Mouse (Mus musculus): ENCODE results near the gene Cd84.
A peak's percentile ranks its signal among the peaks of the same experiment; 100 is the strongest.

Cd84 gene

DNA sequence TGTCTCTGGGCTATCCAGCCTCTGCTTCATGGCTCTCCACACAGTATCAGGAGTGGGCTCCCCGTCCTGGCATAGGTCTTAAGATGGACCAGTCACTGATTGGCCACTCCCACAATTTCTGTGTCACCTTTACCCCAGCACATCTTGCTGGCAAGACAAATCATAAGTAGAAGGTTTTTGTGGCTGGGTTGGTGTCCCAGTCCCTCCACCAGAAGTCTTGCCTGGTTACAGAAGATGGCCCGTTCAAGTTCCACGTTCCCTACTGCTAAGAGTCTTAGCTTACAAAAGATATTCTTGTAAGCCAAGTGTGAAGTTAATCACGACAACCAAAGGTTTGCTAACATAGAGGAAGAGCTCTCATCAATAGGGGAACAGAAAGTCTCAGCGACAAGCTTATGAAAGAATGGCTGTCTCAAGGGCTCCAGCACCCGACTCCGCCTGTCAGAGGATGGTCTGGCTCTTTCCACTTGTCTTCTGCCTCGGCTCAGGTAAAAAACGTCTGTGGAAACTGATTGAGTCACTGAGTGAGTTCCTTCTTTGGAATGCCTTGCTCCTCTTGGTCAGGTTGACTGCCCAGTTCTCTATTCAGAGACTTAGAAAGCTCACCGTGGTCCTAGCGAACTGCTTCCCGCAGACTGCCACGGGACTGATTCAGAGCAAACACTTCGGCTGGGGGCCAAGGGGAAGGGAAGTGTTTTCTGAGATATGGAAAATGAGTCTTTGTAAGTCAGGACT, 78.0 kb downstream of the Cd84 start, which contains the start of gene Slamf6:
Gene Slamf6, plus strand, starts transcription at position 211 of the 735 bp plus-strand sequence.
- DNase-seq = peak; percentile 10 to 18

GRCm38 (mm10) chr1:171918136-171918920, 78.8 kb downstream of the Cd84 start:
- no peak for DNase-seq

DNA sequence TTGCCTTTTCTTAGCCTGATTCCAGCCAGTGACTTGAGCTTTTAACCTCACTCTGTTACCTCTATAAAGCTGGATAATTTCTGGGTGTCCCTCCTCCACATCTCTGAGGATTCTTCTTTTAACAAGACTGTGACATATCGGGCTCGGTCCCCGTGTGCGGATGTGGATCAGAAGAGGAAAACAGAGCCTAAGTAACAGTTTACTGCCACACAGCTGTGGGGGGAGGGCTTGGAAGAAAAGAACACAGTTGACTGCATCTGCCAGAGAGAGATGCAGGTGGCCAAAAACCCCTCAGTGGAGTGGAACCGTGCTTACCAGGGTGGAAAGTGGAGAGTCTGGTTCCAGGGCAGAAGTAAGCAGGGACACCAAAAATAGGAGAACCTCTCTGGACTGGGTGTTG, 79.7 kb downstream of the Cd84 start:
- no peak for DNase-seq

GRCm38 (mm10) chr1:171919901-171920510, 80.5 kb downstream of the Cd84 start:
- DNase-seq = no peak

- DNase-seq = no peak
These were observed 81.6 kb downstream of the Cd84 start for GRCm38 (mm10) chr1:171920989-171921621.

DNA sequence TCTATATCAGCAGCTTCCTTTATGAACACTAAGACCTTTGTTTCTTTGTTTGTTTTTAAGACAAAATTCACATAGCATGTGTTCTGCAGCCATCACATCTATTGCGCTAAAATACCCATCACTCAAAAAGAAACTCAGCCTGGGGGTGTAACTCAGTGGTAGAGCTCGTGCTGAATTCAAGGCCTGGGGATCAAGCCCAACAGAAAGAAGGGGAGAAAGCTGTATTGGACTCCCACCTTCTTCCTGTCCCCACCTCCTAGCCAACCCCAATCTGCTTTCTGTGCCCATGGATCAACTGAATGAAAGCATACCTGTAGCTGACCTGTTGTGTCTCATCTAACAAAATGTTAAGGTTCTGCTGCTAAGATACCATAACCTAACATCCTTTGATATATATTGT, 82.1 kb downstream of the Cd84 start:
- DNase-seq = no peak

DNA sequence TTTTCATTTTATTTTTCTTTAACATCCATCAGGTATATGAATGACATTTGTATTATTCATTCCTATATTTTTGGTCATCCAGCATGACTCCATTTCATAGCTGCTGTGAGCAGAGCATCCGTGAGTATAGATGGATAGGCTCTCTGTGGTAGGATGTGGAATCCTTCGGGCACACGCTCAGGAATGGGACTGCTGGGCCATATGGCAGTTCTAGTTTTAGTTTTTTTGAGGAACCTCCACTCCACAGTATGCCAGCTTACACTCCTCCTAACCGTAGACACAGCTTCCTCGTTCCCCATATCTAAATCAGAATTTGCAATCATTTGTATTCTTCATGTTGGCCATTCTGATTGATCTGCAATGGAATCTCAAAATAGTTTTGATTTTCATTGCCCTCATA, 83.3 kb downstream of the Cd84 start:
- DNase-seq = no peak

- no peak for DNase-seq
These were observed 85.4 kb downstream of the Cd84 start for GRCm38 (mm10) chr1:171924900-171925299.

DNA sequence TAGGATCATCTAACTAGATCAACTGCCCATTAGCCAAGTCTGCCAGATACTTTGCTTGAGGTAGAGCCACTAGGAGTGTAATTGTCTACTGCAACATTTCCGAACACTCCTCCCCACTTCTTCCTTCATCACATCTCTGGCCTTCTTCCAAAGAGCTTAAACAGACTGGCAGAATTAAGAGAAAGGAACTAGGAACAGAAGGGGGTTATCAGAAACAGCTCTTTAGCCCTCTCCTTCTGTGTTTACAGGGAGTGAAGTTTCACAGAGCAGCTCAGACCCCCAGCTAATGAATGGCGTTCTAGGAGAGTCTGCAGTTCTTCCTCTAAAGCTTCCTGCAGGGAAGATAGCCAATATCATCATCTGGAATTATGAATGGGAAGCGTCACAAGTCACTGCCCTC, 94.4 kb downstream of the Cd84 start:
- DNase-seq = no peak

GRCm38 (mm10) chr1:171938952-171939948, 99.8 kb downstream of the Cd84 start:
- DNase-seq = no peak

Measured in lung, adult 18-20 months (tissue).